Mouse (Mus musculus): ENCODE results near the gene Ankrd35.

DNA sequence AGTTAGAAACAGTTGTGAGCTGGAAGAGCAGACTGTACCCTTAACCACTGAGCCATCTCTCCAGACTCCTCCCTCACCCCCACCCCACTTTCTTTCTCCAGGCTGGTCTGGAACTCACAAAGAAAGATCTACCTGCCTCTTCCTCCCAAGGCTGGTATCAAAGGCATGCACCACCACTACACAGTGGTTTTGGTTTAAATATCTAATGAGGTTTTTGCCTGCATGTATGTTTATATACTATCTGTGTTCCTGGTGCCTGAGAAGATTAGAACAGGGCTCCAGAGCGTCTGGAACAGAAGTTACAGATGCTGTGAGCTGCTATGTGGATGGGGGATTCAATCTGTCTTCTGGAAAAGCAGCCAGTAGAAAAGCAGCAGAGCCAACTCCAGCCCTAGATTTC lies 35.9 kb upstream of the Ankrd35 start:
- no peak for TF ChIP-seq POLR2A (IDR thresholded peaks at IDR 0.05; ENCODE audit: borderline replicate concordance, control insufficient read depth, low read depth, low read length)
- TF ChIP-seq CTCF (IDR thresholded peaks at IDR 0.05; ENCODE audit: control insufficient read depth, insufficient read depth, low read length), result no peak

Data from bone marrow, adult 2 months (tissue).